Comparison of ENCODE assay signal across 8 mouse cellular contexts in the genomic region with DNA sequence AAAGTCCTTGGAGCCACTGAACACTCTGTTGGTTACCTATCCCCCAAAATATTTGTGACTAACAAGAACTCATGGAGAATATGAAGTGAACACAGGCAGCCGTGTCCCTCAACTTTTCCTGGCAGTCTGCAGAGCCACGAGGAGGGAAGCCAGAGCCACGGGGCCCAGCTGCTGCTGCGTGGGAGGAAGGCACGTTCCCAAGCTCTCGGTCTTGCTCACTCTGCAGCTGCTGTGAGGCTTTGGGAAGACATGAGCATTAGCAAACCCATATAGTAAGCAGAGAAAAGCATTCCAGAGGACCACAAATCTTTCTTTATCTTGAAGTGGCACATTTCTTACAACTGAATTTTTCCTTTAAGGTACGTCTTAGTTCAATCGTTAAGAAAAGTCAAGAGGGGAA.
DNase-seq lines count a peak whose midpoint lies in the region; ATAC-seq and TF ChIP-seq lines count a peak whose summit lies in the region.

No protein-coding gene starts in this region.

- no peak overlapping the region for H3K27ac ChIP-seq in limb, embryonic 14.5 days (replicated peaks; ENCODE audit: low read depth, low read length)
- H3K27ac ChIP-seq in midbrain, embryonic 11.5 days (ENCODE audit: low read depth, low read length) = no peak overlapping the region

- H3K79me2 ChIP-seq in C2C12 (ENCODE audit: control insufficient read depth, insufficient read depth) = no peaks in the 10 kb centered on the region

- no peak for TF ChIP-seq CTCF in C2C12 (IDR thresholded peaks at IDR 0.05; ENCODE audit: control insufficient read depth, insufficient read depth, insufficient read length)
- TF ChIP-seq CTCF in brain, embryonic 14.5 days (IDR thresholded peaks at IDR 0.05; ENCODE audit: borderline replicate concordance, extremely low read depth, insufficient read depth, insufficient read length) = no peak

- no peak overlapping the region for H3K4me3 ChIP-seq in C2C12 (ENCODE audit: insufficient read depth, poor library complexity, severe bottlenecking)
- H3K4me3 ChIP-seq in limb, embryonic 14.5 days (replicated peaks; ENCODE audit: low read length) = no peak overlapping the region
- H3K4me3 ChIP-seq in midbrain, embryonic 11.5 days (ENCODE audit: low read depth, low read length) = no peak overlapping the region

- H3K4me2 ChIP-seq in limb, embryonic 14.5 days (replicated peaks; ENCODE audit: low read depth, low read length, severe bottlenecking) = no peak overlapping the region
- H3K4me2 ChIP-seq in midbrain, embryonic 11.5 days = no peak overlapping the region

- H3K79me3 ChIP-seq in C2C12 (ENCODE audit: low read depth) = no peaks in the 10 kb centered on the region

- H3ac ChIP-seq in C2C12 (ENCODE audit: control insufficient read depth, insufficient read length, low read depth) = no peak overlapping the region

- peak; percentile 17 for DNase-seq in brain, embryonic 14.5 days (ENCODE audit: low read depth)
- peak; percentile 98 for DNase-seq in heart, adult 11 months
- peak; percentile 38 for DNase-seq in kidney, postnatal 14 days
- peak; percentile 60 for DNase-seq in limb, embryonic 14.5 days (ENCODE audit: low spot score)
- peak; percentile 81 for DNase-seq in skeletal muscle tissue, adult 2 months (ENCODE audit: low read depth, low spot score)
- no peak for DNase-seq in midbrain, embryonic 11.5 days (ENCODE audit: low spot score, missing footprints)

- TF ChIP-seq POLR2A in brain, embryonic 14.5 days (IDR thresholded peaks at IDR 0.05; ENCODE audit: borderline replicate concordance, extremely low read depth, insufficient read depth, insufficient read length, poor library complexity, severe bottlenecking) = no peak
- no peak for TF ChIP-seq POLR2A in limb, embryonic 14.5 days (IDR thresholded peaks at IDR 0.05; ENCODE audit: borderline replicate concordance, extremely low read depth, insufficient read depth, insufficient read length)

- H3K27me3 ChIP-seq in C2C12 (ENCODE audit: control insufficient read depth, insufficient read depth, insufficient read length) = no peaks in the 10 kb centered on the region
- no peaks in the 10 kb centered on the region for H3K27me3 ChIP-seq in limb, embryonic 14.5 days (ENCODE audit: control insufficient read depth, insufficient read depth, low read length)
- H3K27me3 ChIP-seq in midbrain, embryonic 11.5 days (ENCODE audit: control insufficient read depth, insufficient read depth, low read length) = no peaks in the 10 kb centered on the region

- peak; percentile 81 for ATAC-seq in limb, embryonic 14.5 days (ENCODE audit: low FRiP score, low read depth)
- no peak for ATAC-seq in cerebellum, adult (ENCODE audit: insufficient number of reproducible peaks, low FRiP score, low TSS enrichment)
- no peak for ATAC-seq in midbrain, embryonic 11.5 days (ENCODE audit: low FRiP score)

- H3K9ac ChIP-seq in limb, embryonic 14.5 days (ENCODE audit: low read depth, low read length, severe bottlenecking) = no peak overlapping the region
- H3K9ac ChIP-seq in midbrain, embryonic 11.5 days (ENCODE audit: low read length) = no peak overlapping the region

- WGBS in limb, embryonic 14.5 days = 16% methylated on average over 8 of the region's 8 CpGs
- WGBS in midbrain, embryonic 11.5 days = 59% methylated on average over 8 of the region's 8 CpGs

- no peaks in the 10 kb centered on the region for H3K9me3 ChIP-seq in limb, embryonic 14.5 days (ENCODE audit: control insufficient read depth, low read length)
- no peaks in the 10 kb centered on the region for H3K9me3 ChIP-seq in midbrain, embryonic 11.5 days (ENCODE audit: control insufficient read depth, low read length)

- H3K36me3 ChIP-seq in C2C12 (ENCODE audit: control insufficient read depth, insufficient read depth) = no peaks in the 10 kb centered on the region
- H3K36me3 ChIP-seq in limb, embryonic 14.5 days (ENCODE audit: control insufficient read depth, insufficient read depth, low read length) = no peaks in the 10 kb centered on the region
- H3K36me3 ChIP-seq in midbrain, embryonic 11.5 days (ENCODE audit: control insufficient read depth, insufficient read depth, low read length) = no peaks in the 10 kb centered on the region

- no peaks in the 10 kb centered on the region for H3K4me1 ChIP-seq in limb, embryonic 14.5 days (ENCODE audit: control insufficient read depth, insufficient read depth, low read length)
- H3K4me1 ChIP-seq in midbrain, embryonic 11.5 days (ENCODE audit: control insufficient read depth, insufficient read depth, low read length) = no peaks in the 10 kb centered on the region

TF ChIP-seq in C2C12, 6 proteins besides CTCF, POLR2A, EP300 and RAD21:
- TF ChIP-seq MYOG (IDR thresholded peaks at IDR 0.05; ENCODE audit: control insufficient read depth, extremely low read depth, insufficient read length) (no peak), MYOD1 (IDR thresholded peaks at IDR 0.05; ENCODE audit: control insufficient read depth, insufficient read length, low read depth) (peak; percentile 70)
